8 mouse cellular contexts compared by ENCODE assay signal in the genomic region with DNA sequence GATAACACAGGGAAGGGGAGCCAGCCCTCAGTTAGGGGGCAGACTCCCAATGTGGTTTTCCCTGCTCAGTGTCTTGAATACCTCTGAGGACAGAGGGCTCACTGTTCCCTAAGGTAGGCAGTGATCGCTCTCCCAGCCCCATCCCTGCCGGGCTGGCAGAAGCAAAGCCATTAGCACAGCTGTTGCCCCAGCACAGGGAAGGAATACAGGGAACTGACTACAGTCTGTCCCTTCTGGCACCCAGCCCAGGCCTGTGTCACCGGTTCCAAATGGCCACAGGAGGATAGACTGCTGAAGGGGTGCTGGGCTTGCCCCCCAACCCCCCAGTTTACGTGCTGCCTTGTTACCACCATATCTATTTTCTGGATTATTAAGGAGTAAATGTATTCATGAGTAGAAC. TPM values are rescaled to one million over a fixed set of nuclear protein-coding genes. Genes with fewer than 3 reads are reported as not detected.
DNase-seq lines count a peak whose midpoint lies in the region; ATAC-seq and TF ChIP-seq lines count a peak whose summit lies in the region.

No protein-coding gene starts in this region.

- peak; percentile 40; the same call in 1 of the 2 replicates for ATAC-seq in forebrain, postnatal 0 days
- peak; percentile 78 for ATAC-seq in hindbrain, embryonic 13.5 days (ENCODE audit: low FRiP score)

- no peaks in the 10 kb centered on the region for H3K36me3 ChIP-seq in forebrain, postnatal 0 days (ENCODE audit: insufficient read depth)
- peaks cover 10% of the 10 kb centered on the region for H3K36me3 ChIP-seq in hindbrain, embryonic 13.5 days

- no peaks in the 10 kb centered on the region for H3K27me3 ChIP-seq in forebrain, postnatal 0 days (ENCODE audit: insufficient read depth, low read length)
- no peaks in the 10 kb centered on the region for H3K27me3 ChIP-seq in hindbrain, embryonic 13.5 days

- peak overlapping the region; percentile 18; the same call in 1 of the 2 replicates for H3K9ac ChIP-seq in forebrain, postnatal 0 days
- H3K9ac ChIP-seq in hindbrain, embryonic 13.5 days: no peak overlapping the region

- H3K9me3 ChIP-seq in forebrain, postnatal 0 days (ENCODE audit: low read length): no peaks in the 10 kb centered on the region
- H3K9me3 ChIP-seq in hindbrain, embryonic 13.5 days: no peaks in the 10 kb centered on the region

- H3K27ac ChIP-seq in layer of hippocampus, adult 2 months: peak overlapping the region; percentile 82
- H3K27ac ChIP-seq in forebrain, postnatal 0 days (ENCODE audit: low read depth, low read length): 0 out of 2 replicates have a peak overlapping the region, but pooled peaks have one; percentile 21
- peak overlapping the region; percentile 90 for H3K27ac ChIP-seq in hindbrain, embryonic 13.5 days

- peaks cover 24% of the 10 kb centered on the region; the same call in 1 of the 2 replicates for H3K4me1 ChIP-seq in forebrain, postnatal 0 days (ENCODE audit: insufficient read depth)
- peaks cover 67% of the 10 kb centered on the region for H3K4me1 ChIP-seq in hindbrain, embryonic 13.5 days (replicated peaks)

- 15% methylated on average over 4 of the region's 4 CpGs for WGBS in forebrain, postnatal 0 days
- WGBS in hindbrain, embryonic 13.5 days: 22% methylated on average over 4 of the region's 4 CpGs

- peak overlapping the region; percentile 15; the same call in 1 of the 2 replicates for H3K4me3 ChIP-seq in layer of hippocampus, adult 2 months
- H3K4me3 ChIP-seq in forebrain, postnatal 0 days (ENCODE audit: low read depth, low read length): no peak overlapping the region
- H3K4me3 ChIP-seq in hindbrain, embryonic 13.5 days: no peak overlapping the region

- peak in 1 of 2 experiments; percentile 68 for DNase-seq in layer of hippocampus, adult 2 months (ENCODE audit: low spot score in 2 of 2)
- DNase-seq in layer of hippocampus, postnatal 36 days: no peak
- DNase-seq in adrenal gland, postnatal 14 days: peak; percentile 81
- peak; percentile 54 for DNase-seq in forebrain, postnatal 0 days
- DNase-seq in lung, postnatal 36 days: peak; percentile 54
- DNase-seq in embryo, embryonic 10 days (ENCODE audit: low spot score): no peak
- DNase-seq in spleen, adult 12 weeks (ENCODE audit: low spot score): no peak

- no peak for TF ChIP-seq CTCF in layer of hippocampus, adult 2 months (conservative IDR thresholded peaks at IDR 0.05)
- no peak for TF ChIP-seq CTCF in forebrain, postnatal 0 days (IDR thresholded peaks at IDR 0.05; ENCODE audit: low read depth)

- no peak overlapping the region for H3K4me2 ChIP-seq in forebrain, postnatal 0 days (ENCODE audit: low read depth)
- 0 out of 2 replicates have a peak overlapping the region, but pooled peaks have one; percentile 4 for H3K4me2 ChIP-seq in hindbrain, embryonic 13.5 days

RNA-seq across cellular contexts. Expression of a gene that starts 7.2 kb away (rescaled TPM):
- total RNA-seq in layer of hippocampus, adult 2 months (2021): 100 to 1,000 TPM; 139 to 140 TPM
- total RNA-seq in layer of hippocampus, postnatal 36 days (2021): 100 to 1,000 TPM; 135 to 143 TPM
- total RNA-seq in adrenal gland, postnatal 14 days (2021): 21.4 and 28.2 TPM in 2 replicates
- 24.2 and 30.7 TPM in 2 replicates for total RNA-seq in forebrain, postnatal 0 days (2014; rRNA removed)
- polyA plus RNA-seq in forebrain, postnatal 0 days (2015; fragmentation: Nextera tagmentation; extraction: Ambion mirVana): 49.7 and 52.2 TPM in 2 replicates
- polyA plus RNA-seq in hindbrain, embryonic 13.5 days (2015; fragmentation: Nextera tagmentation; extraction: Ambion mirVana): 68.1 and 68.6 TPM in 2 replicates

RNA-seq across cellular contexts. Expression of a gene that starts 21.3 kb away (rescaled TPM):
- not detected for total RNA-seq in layer of hippocampus, adult 2 months (2021)
- not detected for total RNA-seq in layer of hippocampus, postnatal 36 days (2021)
- total RNA-seq in adrenal gland, postnatal 14 days (2021): not detected in 2 replicates
- not detected in 2 replicates for total RNA-seq in forebrain, postnatal 0 days (2014; rRNA removed)
- polyA plus RNA-seq in forebrain, postnatal 0 days (2015; fragmentation: Nextera tagmentation; extraction: Ambion mirVana): not detected in 2 replicates
- not detected in 2 replicates for polyA plus RNA-seq in hindbrain, embryonic 13.5 days (2015; fragmentation: Nextera tagmentation; extraction: Ambion mirVana)

RNA-seq across cellular contexts. Expression of a gene that starts 41.5 kb away (rescaled TPM):
- not detected for total RNA-seq in layer of hippocampus, adult 2 months (2021)
- total RNA-seq in layer of hippocampus, postnatal 36 days (2021): not detected
- 0.56 TPM in 1 of 2 replicates, not detected in the other for total RNA-seq in adrenal gland, postnatal 14 days (2021)
- total RNA-seq in forebrain, postnatal 0 days (2014; rRNA removed): 0.69 TPM in 1 of 2 replicates, not detected in the other
- 0.18 and 0.39 TPM in 2 replicates for polyA plus RNA-seq in forebrain, postnatal 0 days (2015; fragmentation: Nextera tagmentation; extraction: Ambion mirVana)
- not detected in 2 replicates for polyA plus RNA-seq in hindbrain, embryonic 13.5 days (2015; fragmentation: Nextera tagmentation; extraction: Ambion mirVana)

Comparison
In these comparisons a context has a peak if more than half of its experiments do, and no peak if none do; other contexts are left out.
1. DNase-seq: peak in adrenal gland, postnatal 14 days (single experiment), forebrain, postnatal 0 days (single experiment) and lung, postnatal 36 days (single experiment); none in layer of hippocampus, postnatal 36 days (0 of 2), embryo, embryonic 10 days (single experiment) and spleen, adult 12 weeks (single experiment).
2. H3K27ac ChIP-seq: peak in every context shown above with its lines; median percentile 90 in hindbrain, embryonic 13.5 days; 82 in layer of hippocampus, adult 2 months; 21 in forebrain, postnatal 0 days.